Mouse (Mus musculus) MEL (cell line): ENCODE data around the gene Ctdnep1. TPM values are rescaled to one million over a fixed set of nuclear protein-coding genes. Genes with fewer than 3 reads are reported as not detected.

Source experiments
- DNase-seq: peaks from one replicate; pipeline ENCODE4 v3.0.0; 2011; ENCODE audit warnings: low read depth, low spot score
- H3K27ac ChIP-seq: 2 replicates; pipeline ENCODE4 v1.5.1; 2012; ENCODE audit warnings: low read depth, mild to moderate bottlenecking, control low read depth, low read length, moderate library complexity; ENCODE audit not compliant: control insufficient read depth
- H3K27me3 ChIP-seq, 2 experiments: fragments of 150-350 bp in 1 of 2; sonication (generic) in 1 of 2; 2 replicates each; pipeline ENCODE4 v1.6.1; 2012; ENCODE audit warnings: low read length in 2 of 2, mild to moderate bottlenecking in 2 of 2, improper control_type of control experiment in 1 of 2, moderate library complexity in 1 of 2; ENCODE audit not compliant: insufficient read depth in 2 of 2, control insufficient read depth in 1 of 2
- H3K36me3 ChIP-seq, 2 experiments: 2 replicates each; pipeline ENCODE4 v1.6.1; 2012 to 2014; ENCODE audit warnings: low read length in 2 of 2, improper control_type of control experiment in 1 of 2, inconsistent platforms in 1 of 2, mild to moderate bottlenecking in 1 of 2; ENCODE audit not compliant: insufficient read depth in 2 of 2, control insufficient read depth in 1 of 2
- H3K4me1 ChIP-seq, 2 experiments: fragments of 150-350 bp in 1 of 2; sonication (generic) in 1 of 2; 2 replicates each; pipeline ENCODE4 v1.6.1; 2012; ENCODE audit warnings: low read length in 2 of 2, improper control_type of control experiment in 1 of 2, mild to moderate bottlenecking in 1 of 2; ENCODE audit not compliant: insufficient read depth in 2 of 2, control insufficient read depth in 1 of 2
- H3K4me3 ChIP-seq, 2 experiments: fragments of 150-350 bp in 1 of 2; sonication (generic) in 1 of 2; 2 replicates each; pipeline ENCODE4 v1.5.1; 2012; ENCODE audit warnings: low read depth in 2 of 2, low read length in 2 of 2, mild to moderate bottlenecking in 2 of 2, moderate library complexity in 2 of 2, control low read depth in 1 of 2, improper control_type of control experiment in 1 of 2; ENCODE audit not compliant: control insufficient read depth in 1 of 2, insufficient read depth in 1 of 2
- H3K79me2 ChIP-seq: 2 replicates; pipeline ENCODE4 v1.6.1; 2012; ENCODE audit warnings: mild to moderate bottlenecking, low read length, moderate library complexity; ENCODE audit not compliant: control insufficient read depth, poor library complexity, insufficient read depth
- H3K9ac ChIP-seq: 2 replicates; pipeline ENCODE4 v1.6.1; 2012; ENCODE audit warnings: low read depth, mild to moderate bottlenecking, control low read depth, low read length, moderate library complexity; ENCODE audit not compliant: control insufficient read depth, poor library complexity, severe bottlenecking
- H3K9me3 ChIP-seq: fragments of 150-350 bp; sonication (generic); replicated peaks from 2 replicates; pipeline ENCODE4 v1.6.1; 2012; ENCODE audit warnings: mild to moderate bottlenecking, low read length, improper control_type of control experiment, moderate library complexity; ENCODE audit not compliant: insufficient read depth
- CHD1 ChIP-seq: IDR thresholded peaks from 2 replicates; pipeline ENCODE4 v1.6.1; 2012; ENCODE audit warnings: low read depth, mild to moderate bottlenecking, inconsistent platforms, low read length, improper control_type of control experiment
- CHD2 ChIP-seq: IDR thresholded peaks from 2 replicates; pipeline ENCODE4 v1.6.1; 2011; ENCODE audit warnings: low read length, improper control_type of control experiment
- E2F4 ChIP-seq: IDR thresholded peaks from 2 replicates; pipeline ENCODE4 v1.6.1; 2011; ENCODE audit warnings: low read depth, low read length, improper control_type of control experiment, borderline replicate concordance
- ELF1 ChIP-seq: IDR thresholded peaks from 2 replicates; pipeline ENCODE4 v1.6.1; 2014; ENCODE audit warnings: low read depth, mild to moderate bottlenecking, inconsistent platforms, low read length, improper control_type of control experiment, moderate library complexity
- EP300 ChIP-seq, 2 experiments: IDR thresholded peaks; 2 replicates each; pipeline ENCODE4 v1.6.1; 2011; ENCODE audit warnings: improper control_type of control experiment in 2 of 2, low read length in 2 of 2, low read depth in 1 of 2, mild to moderate bottlenecking in 1 of 2
- ETS1 ChIP-seq: IDR thresholded peaks from 2 replicates; pipeline ENCODE4 v1.6.1; 2012; ENCODE audit warnings: low read depth, mild to moderate bottlenecking, inconsistent platforms, low read length, improper control_type of control experiment, moderate library complexity
- GATA1 ChIP-seq: IDR thresholded peaks from 2 replicates; pipeline ENCODE4 v1.6.1; 2011; ENCODE audit warnings: low read depth, low read length, improper control_type of control experiment
- JUND ChIP-seq: IDR thresholded peaks from 2 replicates; pipeline ENCODE4 v1.6.1; 2011; ENCODE audit warnings: low read depth, mild to moderate bottlenecking, improper control_type of control experiment, low read length
- KAT2A ChIP-seq: conservative IDR thresholded peaks from 2 replicates; pipeline ENCODE4 v1.6.1; 2012; ENCODE audit warnings: low read depth, low read length, improper control_type of control experiment, inconsistent platforms
- MAFK ChIP-seq: IDR thresholded peaks from 2 replicates; pipeline ENCODE4 v1.6.1; 2011; ENCODE audit warnings: low read depth, mild to moderate bottlenecking, low read length, improper control_type of control experiment, borderline replicate concordance
- MAX ChIP-seq: IDR thresholded peaks from 2 replicates; pipeline ENCODE4 v1.6.1; 2011; ENCODE audit warnings: low read length, improper control_type of control experiment
- MAZ ChIP-seq: IDR thresholded peaks from 2 replicates; pipeline ENCODE4 v1.6.1; 2012; ENCODE audit warnings: low read depth, mild to moderate bottlenecking, inconsistent platforms, low read length, improper control_type of control experiment
- MEF2A ChIP-seq: IDR thresholded peaks from 2 replicates; pipeline ENCODE4 v1.6.1; 2014; ENCODE audit warnings: low read depth, mild to moderate bottlenecking, inconsistent platforms, low read length, improper control_type of control experiment; ENCODE audit not compliant: poor library complexity, insufficient replicate concordance, severe bottlenecking; ENCODE audit errors: extremely low read depth
- MXI1 ChIP-seq: IDR thresholded peaks from 2 replicates; pipeline ENCODE4 v1.6.1; 2011; ENCODE audit warnings: mild to moderate bottlenecking, low read depth, low read length, improper control_type of control experiment
- MYB ChIP-seq: IDR thresholded peaks from 2 replicates; pipeline ENCODE4 v1.6.1; 2011; ENCODE audit warnings: mild to moderate bottlenecking, low read depth, low read length, improper control_type of control experiment
- MYC ChIP-seq: IDR thresholded peaks from 2 replicates; pipeline ENCODE4 v1.6.1; 2011; ENCODE audit warnings: low read depth, mild to moderate bottlenecking, low read length, improper control_type of control experiment, moderate library complexity
- NELFE ChIP-seq: IDR thresholded peaks from 2 replicates; pipeline ENCODE4 v1.6.1; 2011; ENCODE audit warnings: low read depth, low read length, improper control_type of control experiment
- NRF1 ChIP-seq: IDR thresholded peaks from 2 replicates; pipeline ENCODE4 v1.6.1; 2014; ENCODE audit warnings: low read depth, mild to moderate bottlenecking, inconsistent platforms, low read length, improper control_type of control experiment, moderate library complexity; ENCODE audit not compliant: poor library complexity, insufficient read depth, severe bottlenecking
- POLR2A ChIP-seq, 2 experiments: IDR thresholded peaks; 2 replicates each; pipeline ENCODE4 v1.6.1; 2011 to 2012; ENCODE audit warnings: low read length in 2 of 2, mild to moderate bottlenecking in 2 of 2, control low read depth in 1 of 2, improper control_type of control experiment in 1 of 2, low read depth in 1 of 2, moderate library complexity in 1 of 2; ENCODE audit not compliant: control insufficient read depth in 1 of 2, insufficient read depth in 1 of 2, poor library complexity in 1 of 2
- POLR2AphosphoS2 ChIP-seq: IDR thresholded peaks from 2 replicates; pipeline ENCODE4 v1.6.1; 2011; ENCODE audit warnings: low read length, improper control_type of control experiment
- POLR2AphosphoS5 ChIP-seq: IDR thresholded peaks from 2 replicates; pipeline ENCODE4 v1.6.1; 2012; ENCODE audit warnings: low read depth, borderline replicate concordance, mild to moderate bottlenecking, inconsistent platforms, low read length, moderate library complexity, mixed read lengths
- RAD21 ChIP-seq: IDR thresholded peaks from 2 replicates; pipeline ENCODE4 v1.6.1; 2011; ENCODE audit warnings: mild to moderate bottlenecking, low read depth, low read length, improper control_type of control experiment
- RCOR1 ChIP-seq: IDR thresholded peaks from 2 replicates; pipeline ENCODE4 v1.6.1; 2012; ENCODE audit warnings: low read depth, mild to moderate bottlenecking, inconsistent platforms, low read length, improper control_type of control experiment
- SIN3A ChIP-seq: IDR thresholded peaks from 2 replicates; pipeline ENCODE4 v1.6.1; 2012; ENCODE audit warnings: low read length, improper control_type of control experiment, inconsistent platforms
- SMC3 ChIP-seq: IDR thresholded peaks from 2 replicates; pipeline ENCODE4 v1.6.1; 2011; ENCODE audit warnings: low read depth, low read length, improper control_type of control experiment
- TAL1 ChIP-seq: IDR thresholded peaks from 2 replicates; pipeline ENCODE4 v1.6.1; 2012; ENCODE audit warnings: mild to moderate bottlenecking, inconsistent platforms, low read length, moderate library complexity, mixed read lengths
- TBP ChIP-seq: IDR thresholded peaks from 2 replicates; pipeline ENCODE4 v1.8.0; 2011; ENCODE audit warnings: low read depth, low read length, improper control_type of control experiment
- TCF12 ChIP-seq: IDR thresholded peaks from 2 replicates; pipeline ENCODE4 v1.6.1; 2014; ENCODE audit warnings: low read depth, mild to moderate bottlenecking, inconsistent platforms, low read length, improper control_type of control experiment, moderate library complexity
- UBTF ChIP-seq: IDR thresholded peaks from 2 replicates; pipeline ENCODE4 v1.6.1; 2012; ENCODE audit warnings: low read depth, mild to moderate bottlenecking, inconsistent platforms, low read length, improper control_type of control experiment, moderate library complexity, borderline replicate concordance; ENCODE audit not compliant: insufficient read depth
- USF1 ChIP-seq: IDR thresholded peaks from 2 replicates; pipeline ENCODE4 v1.6.1; 2014; ENCODE audit warnings: low read depth, mild to moderate bottlenecking, inconsistent platforms, low read length, improper control_type of control experiment, moderate library complexity
- ZC3H11A ChIP-seq: IDR thresholded peaks from 2 replicates; pipeline ENCODE4 v1.6.1; 2012; ENCODE audit warnings: low read depth, mild to moderate bottlenecking, inconsistent platforms, low read length, improper control_type of control experiment
- ZKSCAN1 ChIP-seq: IDR thresholded peaks from 2 replicates; pipeline ENCODE4 v1.6.1; 2012; ENCODE audit warnings: low read depth, mild to moderate bottlenecking, inconsistent platforms, low read length, improper control_type of control experiment, moderate library complexity
- ZNF384 ChIP-seq: IDR thresholded peaks from 2 replicates; pipeline ENCODE4 v1.6.1; 2012; ENCODE audit warnings: low read depth, mild to moderate bottlenecking, inconsistent platforms, low read length, improper control_type of control experiment
- polyA plus RNA-seq, 2 experiments: library from polyadenylated mRNA; stranded (reverse) in 1 of 2; unstranded in 1 of 2; fragments of >175 nt in 1 of 2; fragments of >200 nt in 1 of 2; gene quantifications; 2 replicates each; pipeline versions ENCODE4 v1.2.1 to v1.2.4; 2012; ENCODE audit warnings: low replicate concordance in 2 of 2, low read depth in 1 of 2; ENCODE audit not compliant: insufficient read length in 2 of 2, insufficient read depth in 1 of 2, missing spikeins in 1 of 2
- total RNA-seq: library from RNA; depleted of rRNA; stranded (reverse); fragments of 300-350 nt; gene quantifications from 2 replicates; pipeline ENCODE4 v1.2.3, GENCODE M21; 2012

Ctdnep1 gene
- total and polyA plus RNA-seq, 3 experiments, result 47.3 to 133 TPM; not detected in 1

- TF ChIP-seq USF1 (peak; percentile 99), JUND (no peak), SIN3A (peak; percentile 99), CHD2 (peak; percentile 25; the same call in 1 of the 2 replicates), POLR2AphosphoS5 (peak; percentile 80), NRF1 (no peak), ZNF384 (no peak), MYC (peak; percentile 96), GATA1 (peak; percentile 97)
Observed at GRCm38 (mm10) chr11:69990850-69991691, 10.1 kb downstream of the Ctdnep1 start, which contains the start of gene Gabarap (continued).

GRCm38 (mm10) chr11:69991711-69992110 is 10.8 kb downstream of the Ctdnep1 start:
- H3K9me3 ChIP-seq, result no peaks in the 10 kb centered on the region
- H3K27ac ChIP-seq, result peak overlapping the region; percentile 82
- peaks cover 0 to 16% of the 10 kb centered on the region in 2 experiments; a peak in 2 of 4 replicates for H3K36me3 ChIP-seq
- TF ChIP-seq USF1 (no peak), UBTF (no peak), NELFE (no peak), KAT2A (0 out of 2 replicates have a peak, but pooled peaks have one; percentile 36), MYB (no peak), MAX (no peak), POLR2A (IDR thresholded peaks at IDR 0.05; ENCODE audit: control insufficient read depth in 1 of 2, insufficient read depth in 1 of 2, low read depth in 1 of 2, low read length in 2 of 2, poor library complexity in 1 of 2) (no peak), CHD2 (no peak), RCOR1 (no peak), MAZ (no peak; the same call in 1 of the 2 replicates), SIN3A (no peak; the same call in 1 of the 2 replicates), ZKSCAN1 (peak; percentile 55; the same call in 1 of the 2 replicates), GATA1 (no peak), MXI1 (peak; percentile 48; the same call in 1 of the 2 replicates), TAL1 (no peak), CHD1 (no peak), SMC3 (no peak), ETS1 (no peak), POLR2AphosphoS2 (no peak), ZNF384 (no peak), ELF1 (0 out of 2 replicates have a peak, but pooled peaks have one; percentile 40), TCF12 (peak; percentile 46), MEF2A (no peak), EP300 (IDR thresholded peaks at IDR 0.05; ENCODE audit: low read depth in 1 of 2, low read length in 2 of 2) (no peak), TBP (0 out of 2 replicates have a peak, but pooled peaks have one; percentile 3), POLR2AphosphoS5 (no peak), ZC3H11A (no peak), MAFK (no peak), RAD21 (no peak), E2F4 (no peak)
- peaks cover 25% of the 10 kb centered on the region for H3K79me2 ChIP-seq
- H3K4me1 ChIP-seq, result peaks cover 0 to 14% of the 10 kb centered on the region in 2 experiments; a peak in 2 of 4 replicates
- H3K9ac ChIP-seq, result peak overlapping the region; percentile 86
- H3K27me3 ChIP-seq, result no peaks in the 10 kb centered on the region
- DNase-seq, result no peak
- H3K4me3 ChIP-seq, result peak overlapping the region; percentile 48 to 83
